Mouse (Mus musculus): ENCODE results near the gene Tuba1c.
A peak's percentile ranks its signal among the peaks of the same experiment; 100 is the strongest.

Gene Tuba1c

GRCm38 (mm10) chr15:99029619-99030584 lies at the start of gene Tuba1c:
Gene Tuba1c (plus strand): TSS chr15:99029891.
- peak; percentile 98 for DNase-seq (ENCODE audit: low spot score)

DNA sequence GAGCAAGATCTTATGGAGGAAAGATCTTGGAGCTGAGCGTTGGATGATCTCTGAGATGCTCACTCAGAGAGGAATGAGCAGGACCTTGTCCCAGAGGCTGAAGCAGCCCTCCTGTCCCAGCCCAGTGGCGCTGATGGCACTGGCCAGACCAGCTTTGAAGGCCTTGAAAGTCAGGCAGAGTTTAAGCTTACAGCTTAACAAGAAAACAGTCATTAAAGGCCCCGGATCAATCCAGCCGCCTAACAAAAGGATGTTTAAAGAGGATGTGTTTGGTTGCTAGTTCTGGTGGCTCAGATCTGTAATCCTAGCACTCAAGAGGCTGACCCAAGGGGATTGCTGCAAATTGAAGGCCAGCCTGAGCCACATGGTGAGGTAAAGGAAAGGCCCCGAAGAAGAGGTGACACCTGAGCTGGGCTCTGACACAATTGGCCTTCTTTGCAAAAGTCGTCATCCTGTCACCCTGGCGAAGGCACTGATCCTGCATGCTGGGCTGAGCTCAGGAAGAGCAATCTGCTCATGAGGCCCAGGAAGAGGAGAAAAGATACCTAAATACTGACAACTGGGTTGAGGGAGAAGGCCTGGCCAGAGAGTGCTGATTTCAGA lies 49.6 kb upstream of the Tuba1c start:
- DNase-seq (ENCODE audit: low spot score): no peak

GRCm38 (mm10) chr15:98982100-98982499 lies 47.6 kb upstream of the Tuba1c start:
- no peak for DNase-seq (ENCODE audit: low spot score)

DNA sequence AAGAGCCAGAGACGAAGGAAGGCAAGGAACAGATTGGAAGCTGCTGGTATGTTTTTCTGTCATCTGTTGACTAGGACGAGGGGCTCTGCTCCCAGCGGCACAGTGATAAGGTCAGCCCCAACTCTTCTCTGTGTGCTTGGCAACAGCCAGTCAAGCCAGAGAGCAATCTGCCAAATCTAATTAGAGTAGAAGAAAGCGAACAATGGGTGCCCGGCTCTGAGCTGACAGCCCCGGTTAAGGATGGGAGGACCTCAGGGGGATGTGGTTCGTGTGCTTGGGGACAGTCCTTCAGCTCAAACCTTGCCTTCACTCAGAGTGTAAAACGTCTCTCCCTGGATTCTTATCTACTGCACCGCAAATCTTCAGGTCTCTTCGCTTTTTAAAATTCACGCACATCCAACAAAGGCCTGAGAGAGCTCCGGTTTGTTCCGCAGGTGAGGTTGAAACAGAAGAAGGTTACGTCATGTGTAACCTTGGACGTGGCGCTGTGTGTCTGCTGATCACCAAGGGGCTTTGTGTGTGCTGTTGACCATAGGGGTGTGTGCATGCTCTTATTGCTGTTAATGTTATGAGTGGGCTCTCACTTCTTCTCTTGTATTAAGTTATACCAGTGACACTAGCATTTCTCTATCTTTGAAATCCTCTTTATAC lies 46.1 kb upstream of the Tuba1c start:
- DNase-seq (ENCODE audit: low spot score): peak; percentile 87

DNA sequence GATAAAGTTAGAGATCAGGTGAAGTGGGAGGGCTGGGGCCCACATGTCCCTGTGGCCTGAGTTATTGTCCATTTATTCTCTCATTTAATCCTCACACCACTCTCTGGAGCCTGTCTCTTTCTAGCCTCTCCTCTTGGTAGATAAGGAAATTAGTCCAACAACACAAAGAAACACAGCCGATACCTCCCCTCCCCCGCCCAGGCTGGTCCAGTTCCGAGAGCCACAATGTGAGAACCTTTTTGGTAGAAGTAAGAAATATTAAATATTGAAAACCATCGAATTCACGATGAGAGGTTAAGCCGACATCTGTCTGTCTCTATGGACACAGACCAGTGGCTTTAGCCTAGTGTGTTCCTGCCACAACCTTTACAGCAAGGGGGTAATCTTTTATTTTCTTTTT lies 45.0 kb upstream of the Tuba1c start:
- DNase-seq (ENCODE audit: low spot score): peak; percentile 60

GRCm38 (mm10) chr15:98985240-98985981 lies 44.3 kb upstream of the Tuba1c start:
- DNase-seq (ENCODE audit: low spot score): peak; percentile 93

- peak; percentile 68 for DNase-seq (ENCODE audit: low spot score)
These were observed 43.5 kb upstream of the Tuba1c start for GRCm38 (mm10) chr15:98985982-98986715.

GRCm38 (mm10) chr15:98987077-98987630 lies 42.5 kb upstream of the Tuba1c start:
- DNase-seq (ENCODE audit: low spot score): no peak

DNA sequence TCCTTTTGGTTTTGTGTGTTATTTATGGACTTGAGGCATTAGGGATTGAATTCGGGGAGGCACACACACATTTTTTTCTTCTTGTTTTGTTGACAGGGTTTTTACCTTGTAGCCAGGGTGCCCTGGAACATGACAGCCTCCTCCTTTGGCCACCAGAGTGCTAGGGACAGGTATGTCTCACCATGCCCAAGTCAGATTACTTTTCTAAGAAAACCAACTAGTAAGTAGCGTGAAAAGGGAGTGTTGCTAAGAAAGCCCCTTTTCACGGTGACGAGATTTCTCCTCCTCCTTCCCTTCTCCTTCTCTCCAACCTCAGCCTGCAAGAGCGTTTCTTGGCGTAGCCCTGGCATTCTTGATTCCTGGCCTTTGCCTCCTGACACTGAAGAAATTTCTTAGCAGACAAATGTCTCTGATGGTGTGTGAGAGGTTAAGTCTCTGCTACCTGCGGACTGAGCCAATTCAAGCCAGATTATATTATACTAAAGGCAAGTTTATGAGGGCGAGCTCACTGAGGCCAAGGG lies 42.0 kb upstream of the Tuba1c start:
- no peak for DNase-seq (ENCODE audit: low spot score)

- no peak for DNase-seq (ENCODE audit: low spot score)
These were observed 40.9 kb upstream of the Tuba1c start for GRCm38 (mm10) chr15:98988787-98989186.

DNA sequence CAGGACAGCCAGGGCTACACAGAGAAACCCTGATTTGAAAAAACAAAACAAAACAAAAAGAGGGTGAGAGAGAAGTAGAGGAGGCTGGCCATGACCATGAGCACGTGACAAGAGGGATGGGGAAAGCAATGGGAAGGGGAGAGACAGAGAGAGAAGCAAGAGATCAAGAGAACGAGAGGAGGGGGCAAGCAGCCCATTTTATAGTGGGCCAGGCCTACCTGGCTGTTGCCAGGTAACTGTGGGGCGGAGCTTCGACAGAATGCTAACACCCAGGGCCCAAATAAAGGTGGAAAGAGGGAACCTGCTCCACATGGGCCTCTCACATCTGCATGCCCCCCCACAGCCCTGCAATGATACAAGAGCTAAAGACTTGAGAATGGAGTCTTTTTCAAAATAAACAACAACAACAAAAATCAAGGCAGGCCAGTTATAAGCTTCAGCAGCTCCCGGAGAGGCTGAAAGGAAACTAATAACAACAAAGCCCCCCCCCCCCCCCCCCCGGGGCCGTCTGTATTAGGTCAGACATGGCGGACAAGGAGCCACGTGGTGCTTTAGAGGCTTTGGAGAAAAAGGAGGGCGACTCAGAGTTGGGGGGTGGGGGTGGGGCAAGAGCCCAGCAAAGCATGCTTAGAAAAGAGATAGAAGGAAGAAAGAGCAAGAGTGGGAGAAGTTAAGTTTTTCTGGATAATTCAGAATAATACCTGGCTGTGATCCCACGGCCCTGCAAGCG lies 39.8 kb upstream of the Tuba1c start:
- peak; percentile 58 for DNase-seq (ENCODE audit: low spot score)

GRCm38 (mm10) chr15:98990669-98991539 lies 38.8 kb upstream of the Tuba1c start:
- peak; percentile 62 for DNase-seq (ENCODE audit: low spot score)

- no peak for DNase-seq (ENCODE audit: low spot score)
These were observed 38.1 kb upstream of the Tuba1c start for GRCm38 (mm10) chr15:98991540-98992050.

DNA sequence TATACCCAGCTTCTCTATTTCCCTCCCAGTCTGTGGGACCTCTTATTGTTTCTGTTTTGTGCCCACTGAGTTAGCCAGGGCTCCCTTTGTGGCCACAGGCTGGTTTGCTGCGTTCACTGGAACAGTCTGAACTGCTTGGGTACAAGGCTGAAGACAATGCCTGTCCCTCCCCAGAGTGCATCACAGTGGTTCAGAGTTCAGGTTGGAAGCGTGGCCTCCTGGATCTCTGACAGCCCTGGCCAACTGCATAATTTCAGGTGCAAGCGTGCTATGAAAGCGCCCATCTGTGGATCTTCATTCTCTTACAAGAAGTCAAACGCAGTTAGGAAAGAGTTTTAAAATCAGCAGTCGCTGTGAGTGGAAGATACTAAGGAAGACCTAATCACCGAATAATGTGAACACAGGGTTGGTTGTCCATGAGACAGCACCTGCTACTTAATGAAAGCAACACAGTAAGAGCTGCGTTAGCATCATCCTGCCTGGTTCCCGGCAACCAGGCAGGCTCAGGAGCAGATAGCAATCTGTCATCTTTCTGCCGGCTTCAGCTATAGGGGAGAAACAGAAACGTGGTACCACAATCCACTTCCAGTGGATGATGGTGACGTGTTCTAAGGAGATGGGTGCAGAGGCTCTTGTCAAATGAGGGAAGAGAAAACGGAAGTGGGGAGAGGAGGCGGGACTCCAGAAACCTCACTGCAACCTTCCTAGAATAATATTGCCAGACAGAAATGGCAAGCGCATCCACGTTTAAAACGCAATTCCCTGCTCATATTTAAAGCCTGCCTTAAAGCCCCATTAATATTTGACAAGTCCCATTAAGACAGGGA lies 37.4 kb upstream of the Tuba1c start:
- peak; percentile 95 for DNase-seq (ENCODE audit: low spot score)

DNA sequence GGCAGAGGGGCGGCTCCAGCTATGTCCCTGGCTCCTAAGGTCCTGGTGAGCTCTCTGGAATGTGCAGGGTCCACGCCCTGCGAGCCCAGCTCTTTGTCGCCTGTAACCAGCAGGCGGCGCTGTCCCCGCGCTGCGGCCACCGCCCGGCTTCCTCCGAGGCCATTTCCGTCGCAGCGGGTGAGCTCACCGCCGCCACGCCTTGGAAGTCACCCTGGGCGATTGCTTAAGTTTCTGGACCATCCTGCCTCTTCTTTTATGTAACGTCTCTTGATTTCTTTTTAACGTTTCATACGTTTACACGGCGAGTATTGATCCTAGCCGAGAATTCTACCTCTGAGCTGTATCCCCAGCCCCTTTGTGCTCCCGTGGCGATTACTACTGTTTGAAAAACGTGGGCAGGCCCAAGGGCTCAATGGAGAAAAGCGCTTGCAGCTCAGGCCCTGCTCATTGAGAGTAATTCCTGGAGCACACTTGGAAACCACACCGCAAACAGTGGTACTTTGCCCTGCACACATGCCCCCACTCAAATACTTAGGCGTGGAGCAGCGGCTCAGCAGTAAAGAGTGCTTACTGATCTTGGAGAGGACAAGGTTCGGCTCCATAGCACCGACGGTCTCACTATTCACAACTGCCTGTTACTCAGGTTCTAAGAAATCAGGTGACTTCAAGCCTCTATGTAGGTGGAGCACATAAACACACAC lies 36.4 kb upstream of the Tuba1c start:
- DNase-seq (ENCODE audit: low spot score): peak; percentile 98

DNA sequence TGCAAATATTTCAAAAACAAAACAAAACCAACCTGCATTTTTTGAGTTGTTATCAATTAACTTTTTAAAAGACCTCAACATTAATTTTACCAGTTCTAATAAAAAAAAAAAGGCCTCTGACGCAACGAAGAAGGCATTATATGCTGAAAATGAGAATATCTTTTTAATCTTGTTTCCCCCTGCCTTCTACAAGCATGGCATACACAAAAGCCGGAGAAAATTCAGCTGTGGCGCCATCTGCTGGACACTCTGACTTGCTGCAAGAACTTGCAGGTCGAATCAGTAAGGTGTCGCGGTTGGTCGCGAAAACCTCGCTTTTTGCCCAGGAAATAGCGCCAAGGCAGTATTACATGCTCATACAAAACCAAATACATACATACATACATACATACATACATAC lies 35.8 kb upstream of the Tuba1c start:
- DNase-seq (ENCODE audit: low spot score): peak; percentile 97

DNA sequence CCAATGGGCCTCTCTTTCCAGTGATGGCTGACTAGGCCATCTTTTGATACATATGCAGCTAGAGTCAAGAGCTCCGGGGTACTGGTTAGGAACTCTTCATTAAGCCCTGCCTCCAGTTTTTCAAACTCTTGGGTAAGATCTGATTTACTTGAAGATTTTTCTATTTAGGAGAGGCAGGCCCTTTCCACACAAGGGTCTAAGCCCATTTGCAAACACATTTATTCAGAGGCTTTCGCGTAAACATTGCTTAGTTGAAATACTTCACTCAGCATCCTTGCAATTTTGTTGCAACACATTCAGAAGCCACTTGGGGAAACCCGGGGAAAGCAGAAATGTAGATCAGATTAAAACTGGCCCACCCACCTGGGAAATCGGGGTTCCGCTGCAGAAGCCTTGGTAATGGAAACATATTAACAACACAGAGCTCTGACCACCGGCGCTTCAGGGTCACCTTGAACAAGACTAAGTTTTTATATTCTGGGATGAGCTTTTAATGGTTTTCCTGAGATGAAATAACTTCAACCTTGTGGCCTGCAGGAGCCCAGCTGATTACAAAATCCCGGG lies 34.7 kb upstream of the Tuba1c start:
- no peak for DNase-seq (ENCODE audit: low spot score)
